Mouse (Mus musculus) common myeloid progenitor, adult 5-6 weeks (primary cell): ENCODE measurements at regions not wholly inside any gene's neighbourhood (a gene's known extent, or its start where the extent isn't known, plus 50 kb on each side); places are given as distances from the start of the nearest gene placed in this dataset.
A peak's percentile ranks its signal among the peaks of the same experiment; 100 is the strongest.

Source experiments
- ATAC-seq: replicated peaks from 2 replicates; pipeline ENCODE4 v1.8.0; 2016; ENCODE audit warnings: low read depth, mild to moderate bottlenecking, moderate TSS enrichment, inconsistent platforms; ENCODE audit not compliant: poor library complexity, severe bottlenecking

GRCm38 (mm10) chr7:129970201-129970600 is 378.5 kb downstream of the Wdr11 start:
- ATAC-seq = no peak

GRCm38 (mm10) chr7:129974206-129974605 is 382.5 kb downstream of the Wdr11 start:
- ATAC-seq = no peak

GRCm38 (mm10) chr7:129974837-129975236 is 383.2 kb downstream of the Wdr11 start:
- no peak for ATAC-seq

GRCm38 (mm10) chr7:129975781-129976514 is 384.3 kb downstream of the Wdr11 start:
- ATAC-seq = no peak

- no peak for ATAC-seq
These were observed 386.9 kb downstream of the Wdr11 start for GRCm38 (mm10) chr7:129978576-129978975.

GRCm38 (mm10) chr7:129979337-129979736 is 387.7 kb downstream of the Wdr11 start:
- no peak for ATAC-seq

- no peak for ATAC-seq
These were observed 388.8 kb downstream of the Wdr11 start for GRCm38 (mm10) chr7:129980501-129980900.

- ATAC-seq = no peak
These were observed 390.7 kb downstream of the Wdr11 start for GRCm38 (mm10) chr7:129982411-129982810.

- ATAC-seq = no peak
These were observed 392.0 kb downstream of the Wdr11 start for GRCm38 (mm10) chr7:129983601-129984120.

- no peak for ATAC-seq
These were observed 392.7 kb downstream of the Wdr11 start for GRCm38 (mm10) chr7:129984367-129984766.

- no peak for ATAC-seq
These were observed 395.5 kb downstream of the Wdr11 start for GRCm38 (mm10) chr7:129987119-129987665.

- ATAC-seq = no peak
These were observed 396.1 kb downstream of the Wdr11 start for GRCm38 (mm10) chr7:129987713-129988112.

- ATAC-seq = no peak
These were observed 402.0 kb downstream of the Wdr11 start for GRCm38 (mm10) chr7:129993446-129994223.

- 0 out of 2 replicates have a peak, but pooled peaks have one; percentile 36 for ATAC-seq
These were observed 403.9 kb downstream of the Wdr11 start for GRCm38 (mm10) chr7:129995529-129995928.

GRCm38 (mm10) chr7:130001064-130001463 is 409.4 kb downstream of the Wdr11 start:
- no peak for ATAC-seq

- ATAC-seq = no peak
These were observed 410.3 kb downstream of the Wdr11 start for GRCm38 (mm10) chr7:130002002-130002401.

GRCm38 (mm10) chr7:130005406-130005805 is 413.7 kb downstream of the Wdr11 start:
- ATAC-seq = no peak

GRCm38 (mm10) chr7:130007993-130008583 is 416.4 kb downstream of the Wdr11 start:
- no peak for ATAC-seq

- ATAC-seq = no peak
These were observed 417.1 kb downstream of the Wdr11 start for GRCm38 (mm10) chr7:130008591-130009418.

- peak; percentile 86 for ATAC-seq
These were observed 420.4 kb downstream of the Wdr11 start for GRCm38 (mm10) chr7:130012067-130012466.
